Mouse (Mus musculus): ENCODE results near the gene Ehd1. TPM values are rescaled to one million over a fixed set of nuclear protein-coding genes. Genes with fewer than 3 reads are reported as not detected.

Ehd1 gene
- polyA plus RNA-seq, 1 experiment from 2014 or later = 46.0 TPM

DNA sequence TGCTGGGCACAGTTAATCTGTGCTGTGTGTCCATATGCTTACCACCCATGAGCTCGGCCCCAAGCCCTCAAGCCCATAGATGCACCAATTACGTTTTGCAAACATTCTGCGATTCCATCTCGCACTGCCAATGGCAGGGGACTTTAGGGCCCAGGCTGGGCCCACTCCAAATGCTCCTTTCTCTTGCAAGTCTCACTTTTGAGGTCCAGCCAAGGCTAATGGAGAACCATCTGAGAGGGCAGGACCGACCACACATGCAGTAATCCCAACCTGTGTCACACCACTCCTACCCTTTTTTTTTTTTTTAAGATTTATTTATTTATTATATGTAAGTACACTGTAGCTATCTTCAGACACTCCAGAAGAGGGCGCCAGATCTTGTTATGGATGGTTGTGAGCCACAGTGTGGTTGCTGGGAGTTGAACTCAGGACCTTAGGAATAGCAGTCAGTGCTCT is 10.8 kb upstream of the Ehd1 start:
- H3K4me1 ChIP-seq (ENCODE audit: control insufficient read depth, insufficient read depth, low read length) = no peaks in the 10 kb centered on the region
- no peak overlapping the region for H3K27ac ChIP-seq (ENCODE audit: low read depth, low read length)
- peaks cover 6% of the 10 kb centered on the region; the same call in 1 of the 2 replicates for H3K27me3 ChIP-seq (ENCODE audit: control insufficient read depth, insufficient read depth, low read length)
- no peak overlapping the region for H3K4me3 ChIP-seq (ENCODE audit: low read length)
- 75% methylated on average over 6 of the region's 6 CpGs for WGBS
- ATAC-seq (ENCODE audit: low FRiP score, low TSS enrichment) = no peak
- no peak overlapping the region for H3K9ac ChIP-seq (ENCODE audit: low read depth, low read length)
- no peak overlapping the region for H3K4me2 ChIP-seq (replicated peaks; ENCODE audit: low read depth, low read length)
- no peaks in the 10 kb centered on the region; the same call in 1 of the 2 replicates for H3K9me3 ChIP-seq (ENCODE audit: control insufficient read depth, low read length)
- peaks cover 13% of the 10 kb centered on the region for H3K36me3 ChIP-seq (ENCODE audit: control insufficient read depth, insufficient read depth, low read length)

DNA sequence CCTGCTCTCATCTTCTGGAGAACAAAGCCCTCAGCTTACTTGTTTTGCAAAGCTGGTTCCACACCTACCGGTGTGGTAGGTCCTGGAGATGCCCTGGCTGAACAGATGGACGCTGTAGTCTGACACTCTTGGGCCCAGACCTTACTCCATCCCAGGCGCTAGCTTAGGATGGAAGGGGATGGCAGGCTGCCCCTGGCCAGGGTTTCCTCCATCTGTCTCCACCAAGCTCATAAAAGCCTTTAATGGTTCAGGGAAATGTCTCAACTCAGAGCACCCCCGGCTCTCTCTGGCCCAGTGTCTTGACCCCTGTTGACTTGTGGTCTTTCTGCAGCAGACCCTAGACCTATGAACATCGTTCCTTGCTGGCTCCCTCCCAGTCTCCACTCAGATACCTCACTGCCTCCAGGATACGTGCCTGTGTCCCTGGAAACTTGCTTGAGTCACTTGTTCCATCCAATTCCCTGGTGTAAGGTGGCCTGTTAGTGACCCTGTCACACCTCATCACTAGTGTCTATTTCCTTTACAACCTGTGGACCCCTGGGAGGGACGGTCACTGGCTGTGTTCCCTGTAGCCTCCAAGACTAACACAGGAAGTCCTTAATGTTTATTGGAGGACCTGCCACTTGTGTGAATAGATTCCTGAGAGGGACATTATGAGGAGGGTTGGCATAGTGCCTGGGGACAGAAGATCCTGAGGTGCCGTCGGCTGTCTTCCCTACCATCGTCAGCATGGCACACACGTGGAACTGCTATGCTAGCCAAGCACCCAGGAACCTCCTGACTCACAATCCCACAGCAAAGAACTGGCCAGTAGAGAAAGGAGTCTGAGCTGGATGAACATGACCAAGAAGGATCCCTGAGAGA is 9.0 kb upstream of the Ehd1 start:
- Histone ChIP-seq H3K27ac (ENCODE audit: low read depth, low read length) (no peak overlapping the region), H3K9me3 (ENCODE audit: control insufficient read depth, low read length) (no peaks in the 10 kb centered on the region), H3K36me3 (ENCODE audit: control insufficient read depth, insufficient read depth, low read length) (no peaks in the 10 kb centered on the region), H3K27me3 (ENCODE audit: control insufficient read depth, insufficient read depth, low read length) (peaks cover 6% of the 10 kb centered on the region; the same call in 1 of the 2 replicates), H3K4me2 (replicated peaks; ENCODE audit: low read depth, low read length) (no peak overlapping the region), H3K4me1 (ENCODE audit: control insufficient read depth, insufficient read depth, low read length) (no peaks in the 10 kb centered on the region), H3K9ac (ENCODE audit: low read depth, low read length) (no peak overlapping the region), H3K4me3 (ENCODE audit: low read length) (no peak overlapping the region; the same call in 1 of the 2 replicates)
- ATAC-seq (ENCODE audit: low FRiP score, low TSS enrichment) = no peak
- WGBS = 22% methylated on average over 11 of the region's 11 CpGs

DNA sequence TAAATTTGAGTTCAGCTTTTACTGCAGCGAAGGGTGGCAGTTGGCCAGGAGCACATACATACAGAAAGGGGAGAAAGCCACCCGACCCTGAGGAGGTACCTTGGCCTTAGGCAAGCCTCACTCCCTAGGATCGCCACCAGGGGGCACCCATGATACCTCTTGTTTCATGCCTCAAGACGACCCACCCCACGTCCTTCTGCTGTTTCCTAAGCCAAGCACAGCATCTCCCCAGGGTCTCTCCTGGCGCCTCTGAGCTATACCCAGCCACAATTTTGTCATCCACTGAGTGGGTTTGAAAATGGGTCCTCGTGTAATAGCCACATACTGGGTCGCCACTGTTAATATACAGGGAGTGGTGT is 8.4 kb upstream of the Ehd1 start:
- peaks cover 6% of the 10 kb centered on the region; the same call in 1 of the 2 replicates for H3K27me3 ChIP-seq (ENCODE audit: control insufficient read depth, insufficient read depth, low read length)
- no peaks in the 10 kb centered on the region for H3K4me1 ChIP-seq (ENCODE audit: control insufficient read depth, insufficient read depth, low read length)
- peak; percentile 78 for ATAC-seq (ENCODE audit: low FRiP score, low TSS enrichment)
- no peaks in the 10 kb centered on the region for H3K9me3 ChIP-seq (ENCODE audit: control insufficient read depth, low read length)
- WGBS = 15% methylated on average over 8 of the region's 8 CpGs
- H3K4me3 ChIP-seq (ENCODE audit: low read length) = no peak overlapping the region; the same call in 1 of the 2 replicates
- no peak overlapping the region for H3K4me2 ChIP-seq (replicated peaks; ENCODE audit: low read depth, low read length)
- no peaks in the 10 kb centered on the region for H3K36me3 ChIP-seq (ENCODE audit: control insufficient read depth, insufficient read depth, low read length)
- H3K27ac ChIP-seq (ENCODE audit: low read depth, low read length) = no peak overlapping the region
- no peak overlapping the region for H3K9ac ChIP-seq (ENCODE audit: low read depth, low read length)

DNA sequence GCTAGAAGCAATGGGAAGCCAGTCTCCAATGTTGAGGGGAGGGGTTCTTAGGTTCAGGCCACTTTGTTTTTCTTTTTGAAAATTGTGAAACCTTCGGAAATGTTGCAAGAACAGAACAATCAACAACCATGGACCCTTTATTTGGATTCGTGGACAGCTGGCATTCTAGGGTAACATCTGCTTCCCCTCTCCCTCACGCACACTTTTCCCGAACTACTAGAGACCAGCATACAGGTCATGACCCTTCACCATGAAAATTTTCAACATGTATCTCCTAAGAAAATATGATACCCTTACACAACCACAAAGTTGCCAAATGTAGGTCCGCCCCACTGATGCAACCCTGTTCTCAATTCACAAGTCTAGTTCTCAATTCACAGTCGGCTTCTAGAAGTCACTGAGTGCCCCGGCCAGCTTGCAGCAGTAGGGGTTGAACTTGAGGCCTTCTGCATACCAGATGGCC is 7.8 kb upstream of the Ehd1 start:
- H3K4me2 ChIP-seq (replicated peaks; ENCODE audit: low read depth, low read length) = no peak overlapping the region
- H3K36me3 ChIP-seq (ENCODE audit: control insufficient read depth, insufficient read depth, low read length) = no peaks in the 10 kb centered on the region
- no peak for ATAC-seq (ENCODE audit: low FRiP score, low TSS enrichment)
- H3K27ac ChIP-seq (ENCODE audit: low read depth, low read length) = no peak overlapping the region
- H3K27me3 ChIP-seq (ENCODE audit: control insufficient read depth, insufficient read depth, low read length) = peaks cover 6% of the 10 kb centered on the region; the same call in 1 of the 2 replicates
- no peaks in the 10 kb centered on the region for H3K9me3 ChIP-seq (ENCODE audit: control insufficient read depth, low read length)
- WGBS = 81% methylated on average over 7 of the region's 7 CpGs
- no peaks in the 10 kb centered on the region for H3K4me1 ChIP-seq (ENCODE audit: control insufficient read depth, insufficient read depth, low read length)
- no peak overlapping the region for H3K9ac ChIP-seq (ENCODE audit: low read depth, low read length)
- H3K4me3 ChIP-seq (ENCODE audit: low read length) = no peak overlapping the region

DNA sequence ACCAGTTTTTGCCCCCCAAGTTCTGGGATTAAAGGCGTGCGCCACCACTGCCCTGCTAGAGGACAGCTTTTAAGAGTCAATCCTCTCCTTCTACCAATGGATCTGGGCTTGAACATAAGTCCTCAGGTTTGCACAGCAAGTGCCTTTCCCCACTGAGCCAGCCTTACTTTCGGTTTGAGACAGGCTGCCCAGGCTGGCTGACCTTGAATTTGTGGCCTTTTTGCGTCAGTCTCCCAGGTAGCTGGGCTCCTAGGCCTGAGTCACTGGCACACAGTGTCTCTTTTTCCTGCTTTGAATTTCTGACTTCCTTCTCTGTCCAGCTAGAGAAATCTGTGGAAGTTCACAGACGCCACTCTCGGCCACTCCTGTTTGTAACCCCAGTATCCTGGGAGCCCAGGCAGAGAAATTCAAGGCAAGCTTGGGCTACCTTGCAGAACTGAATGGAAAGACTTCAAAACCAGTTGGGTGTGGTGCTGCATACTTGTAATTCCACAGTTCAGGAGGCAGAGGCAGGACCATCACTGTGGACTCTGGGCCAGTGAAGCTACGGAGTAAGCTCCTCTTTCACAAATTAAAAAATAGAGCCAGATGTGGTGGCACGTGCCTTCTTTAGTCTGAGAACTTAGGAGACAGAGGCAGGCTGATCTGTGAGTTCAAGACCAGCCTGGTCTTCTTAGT is 6.6 kb upstream of the Ehd1 start:
- Histone ChIP-seq H3K27ac (ENCODE audit: low read depth, low read length) (no peak overlapping the region), H3K36me3 (ENCODE audit: control insufficient read depth, insufficient read depth, low read length) (no peaks in the 10 kb centered on the region), H3K4me2 (replicated peaks; ENCODE audit: low read depth, low read length) (no peak overlapping the region), H3K9me3 (ENCODE audit: control insufficient read depth, low read length) (no peaks in the 10 kb centered on the region), H3K4me1 (ENCODE audit: control insufficient read depth, insufficient read depth, low read length) (no peaks in the 10 kb centered on the region), H3K27me3 (ENCODE audit: control insufficient read depth, insufficient read depth, low read length) (peaks cover 6% of the 10 kb centered on the region; the same call in 1 of the 2 replicates), H3K9ac (ENCODE audit: low read depth, low read length) (no peak overlapping the region), H3K4me3 (ENCODE audit: low read length) (no peak overlapping the region)
- WGBS = 88% methylated on average over 8 of the region's 8 CpGs
- no peak for ATAC-seq (ENCODE audit: low FRiP score, low TSS enrichment)

DNA sequence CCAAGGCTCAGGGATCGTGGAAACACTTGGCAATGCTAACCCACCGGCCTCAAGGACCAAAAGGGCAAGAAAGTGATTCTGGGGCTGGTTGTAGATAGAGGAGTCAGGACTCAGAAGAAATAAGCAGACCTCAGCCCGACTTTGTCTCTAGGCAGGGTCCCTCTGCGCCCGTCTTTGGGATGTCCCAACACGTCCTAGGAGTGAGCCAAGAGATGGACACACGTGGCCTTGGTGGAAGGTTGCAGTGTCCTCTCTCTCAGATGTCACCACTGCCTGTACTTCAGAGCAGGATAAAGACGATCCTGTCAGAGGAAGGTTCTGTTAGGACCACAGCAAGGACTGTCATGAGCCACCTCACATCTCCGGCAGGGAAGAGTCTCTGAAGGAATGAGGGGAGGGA is 5.9 kb upstream of the Ehd1 start:
- 64% methylated on average over 9 of the region's 9 CpGs for WGBS

DNA sequence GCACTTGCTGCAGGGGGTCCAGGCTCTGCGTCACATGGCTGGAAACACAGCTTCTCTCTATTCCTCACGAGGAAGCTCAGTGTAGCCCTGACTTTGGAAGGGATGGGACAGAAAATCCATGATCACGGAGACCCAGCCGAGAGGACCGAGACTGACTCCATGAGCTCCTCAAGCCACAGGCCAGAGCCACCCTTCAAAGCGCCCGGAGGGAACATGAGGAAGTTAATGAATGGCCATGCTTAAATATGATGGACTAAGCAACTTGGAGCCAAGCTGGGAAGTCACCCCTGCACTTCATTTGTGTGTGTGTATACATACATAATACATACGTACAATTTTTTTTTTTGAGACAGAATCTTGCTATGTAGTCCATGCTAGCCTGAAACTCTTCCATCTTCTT is 5.3 kb upstream of the Ehd1 start:
- Histone ChIP-seq H3K4me1 (ENCODE audit: control insufficient read depth, insufficient read depth, low read length) (peaks cover 6% of the 10 kb centered on the region; the same call in 1 of the 2 replicates), H3K27me3 (ENCODE audit: control insufficient read depth, insufficient read depth, low read length) (peaks cover 6% of the 10 kb centered on the region; the same call in 1 of the 2 replicates), H3K4me3 (ENCODE audit: low read length) (no peak overlapping the region), H3K27ac (ENCODE audit: low read depth, low read length) (no peak overlapping the region), H3K9ac (ENCODE audit: low read depth, low read length) (peak overlapping the region; percentile 12; the same call in 1 of the 2 replicates), H3K36me3 (ENCODE audit: control insufficient read depth, insufficient read depth, low read length) (no peaks in the 10 kb centered on the region), H3K9me3 (ENCODE audit: control insufficient read depth, low read length) (no peaks in the 10 kb centered on the region), H3K4me2 (replicated peaks; ENCODE audit: low read depth, low read length) (no peak overlapping the region)
- ATAC-seq (ENCODE audit: low FRiP score, low TSS enrichment) = no peak
- 35% methylated on average over 8 of the region's 8 CpGs for WGBS

More for the DNA sequence above, 5.9 kb upstream of the Ehd1 start:
- H3K27me3 ChIP-seq (ENCODE audit: control insufficient read depth, insufficient read depth, low read length) = peaks cover 6% of the 10 kb centered on the region; the same call in 1 of the 2 replicates
- 0 out of 2 replicates have a peak overlapping the region, but pooled peaks have one; percentile 12 for H3K9ac ChIP-seq (ENCODE audit: low read depth, low read length)
- H3K9me3 ChIP-seq (ENCODE audit: control insufficient read depth, low read length) = no peaks in the 10 kb centered on the region
- H3K4me3 ChIP-seq (ENCODE audit: low read length) = no peak overlapping the region
- no peak overlapping the region for H3K27ac ChIP-seq (ENCODE audit: low read depth, low read length)
- H3K36me3 ChIP-seq (ENCODE audit: control insufficient read depth, insufficient read depth, low read length) = no peaks in the 10 kb centered on the region
- no peak overlapping the region for H3K4me2 ChIP-seq (replicated peaks; ENCODE audit: low read depth, low read length)
- ATAC-seq (ENCODE audit: low FRiP score, low TSS enrichment) = no peak
- H3K4me1 ChIP-seq (ENCODE audit: control insufficient read depth, insufficient read depth, low read length) = peaks cover 3% of the 10 kb centered on the region; the same call in 1 of the 2 replicates

DNA sequence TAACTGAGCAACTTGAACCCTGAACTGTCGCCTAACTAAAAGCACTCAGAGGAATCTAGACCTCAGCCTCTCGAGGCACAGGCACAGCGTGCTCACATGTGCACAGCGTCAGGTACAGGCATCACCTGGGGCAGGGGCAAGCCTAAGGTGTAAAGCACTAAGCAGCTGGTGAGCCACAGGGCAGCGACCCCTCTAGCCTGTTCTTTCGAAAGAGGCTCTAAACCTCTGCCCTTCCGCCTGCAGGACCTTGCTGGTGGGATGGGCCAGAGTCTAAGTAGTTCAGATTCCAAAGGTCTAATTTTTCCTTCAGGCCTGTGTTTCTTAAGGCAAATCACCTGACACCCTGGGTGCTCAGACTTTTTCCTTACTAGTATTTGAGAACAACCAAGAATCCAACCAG is 4.5 kb upstream of the Ehd1 start:
- H3K27me3 ChIP-seq (ENCODE audit: control insufficient read depth, insufficient read depth, low read length) = peaks cover 4% of the 10 kb centered on the region; the same call in 1 of the 2 replicates
- no peak overlapping the region for H3K4me3 ChIP-seq (ENCODE audit: low read length)
- H3K4me1 ChIP-seq (ENCODE audit: control insufficient read depth, insufficient read depth, low read length) = peaks cover 6% of the 10 kb centered on the region; the same call in 1 of the 2 replicates
- no peaks in the 10 kb centered on the region for H3K9me3 ChIP-seq (ENCODE audit: control insufficient read depth, low read length)
- WGBS = 67% methylated on average over 7 of the region's 7 CpGs
- no peak overlapping the region for H3K4me2 ChIP-seq (replicated peaks; ENCODE audit: low read depth, low read length)
- ATAC-seq (ENCODE audit: low FRiP score, low TSS enrichment) = no peak
- H3K9ac ChIP-seq (ENCODE audit: low read depth, low read length) = no peak overlapping the region
- H3K36me3 ChIP-seq (ENCODE audit: control insufficient read depth, insufficient read depth, low read length) = no peaks in the 10 kb centered on the region
- no peak overlapping the region for H3K27ac ChIP-seq (ENCODE audit: low read depth, low read length)
